Mouse (Mus musculus) left cerebral cortex, adult 2 months (tissue): ENCODE measurements around the gene Abcb8. TPM values are rescaled to one million over a fixed set of nuclear protein-coding genes. Genes with fewer than 3 reads are reported as not detected.

Source experiments
- DNase-seq, 2 experiments: peaks; one replicate each; pipeline ENCODE4 v3.0.0; 2021 to 2022; ENCODE audit warnings: low spot score in 2 of 2, mixed read lengths in 1 of 2; ENCODE audit errors: extremely low spot score in 1 of 2
- H3K27ac ChIP-seq: fragments of 200-600 bp; 2 replicates; pipeline ENCODE4 v1.8.1; 2022
- H3K4me3 ChIP-seq: fragments of 200-600 bp; 2 replicates; pipeline ENCODE4 v1.8.1; 2022
- CTCF ChIP-seq: fragments of 200-600 bp; IDR thresholded peaks from 2 replicates; pipeline ENCODE4 v1.8.1; 2022; ENCODE audit warnings: antibody characterized with exemption, mild to moderate bottlenecking, moderate library complexity
- intact Hi-C: fragments of 180-260 bp; cut with DNase I; formaldehyde crosslinking; loops from one replicate; pipeline ENCODE4 v1.15.1; 2025
- total RNA-seq, 2 experiments: library from RNA; stranded (reverse); gene quantifications; 2 replicates each; pipeline ENCODE4 v1.2.3; 2021

The Abcb8 gene
- total RNA-seq, 2 experiments from 2014 or later = 45.3 to 54.9 TPM

DNA sequence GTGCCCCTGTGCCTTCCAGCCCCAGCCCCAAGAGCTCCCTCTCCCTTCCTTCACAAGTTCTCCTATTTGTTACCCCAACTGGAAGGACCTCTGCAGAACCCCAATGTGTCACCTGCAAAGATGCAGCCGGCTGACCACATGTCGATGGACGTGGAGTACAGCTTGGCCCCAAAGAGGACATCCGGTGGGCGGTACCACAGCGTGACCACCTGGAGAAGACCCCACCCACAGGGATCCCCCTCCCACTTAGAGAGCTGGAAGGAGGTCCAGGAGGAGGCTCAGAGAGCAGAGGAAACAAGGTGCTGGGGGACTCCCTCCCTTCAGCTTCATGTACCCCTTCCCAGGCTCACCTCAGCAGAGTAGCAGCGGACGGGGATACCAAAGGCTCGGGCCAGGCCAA lies 26.9 kb downstream of the Abcb8 start:
- intact Hi-C loops = no loop called here
- no peak for DNase-seq
- Histone ChIP-seq H3K4me3 (no peak overlapping the region), H3K27ac (no peak overlapping the region)
- TF ChIP-seq CTCF = no peak

DNA sequence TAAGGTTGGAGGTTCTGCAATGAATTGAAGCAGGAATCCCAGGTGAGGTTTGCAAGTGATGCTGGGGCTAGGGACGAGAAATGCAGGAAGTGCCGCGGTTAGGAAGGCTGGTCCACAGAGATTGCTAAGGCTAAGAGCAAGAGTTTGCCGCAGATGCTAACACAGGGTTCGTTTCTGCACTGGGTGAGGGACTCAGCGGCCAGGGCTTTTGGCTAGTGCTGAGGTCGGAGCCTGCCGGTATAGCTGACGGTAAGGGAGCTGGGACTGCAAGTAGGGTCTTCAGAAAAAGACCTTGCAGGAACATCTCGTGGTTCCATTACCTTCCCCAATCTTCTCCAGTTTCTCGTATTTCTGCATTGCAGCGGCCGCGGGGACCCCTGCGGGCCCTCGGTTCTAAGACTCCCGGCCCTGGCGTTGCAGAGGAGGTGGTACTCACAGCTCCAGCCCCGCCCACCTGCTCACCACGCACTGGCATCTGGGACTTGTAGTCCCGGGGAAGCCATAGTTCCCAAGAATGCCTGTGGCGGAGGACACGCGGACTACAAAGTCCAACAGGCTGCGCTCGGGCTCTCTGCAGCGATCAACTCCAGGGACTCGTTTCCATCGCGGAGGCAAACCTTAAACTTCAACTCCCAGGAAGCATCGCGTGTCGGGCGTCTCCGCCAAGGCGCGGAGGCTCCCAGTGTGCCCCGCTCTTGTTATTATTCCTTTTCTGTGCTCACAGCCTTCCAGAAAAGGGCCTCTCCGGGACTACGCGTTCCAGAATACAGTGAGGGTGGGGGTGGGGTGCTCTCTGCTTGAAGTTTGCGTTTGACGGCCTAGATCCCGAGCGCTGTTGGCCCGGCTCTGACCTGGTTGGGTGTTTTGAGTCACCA lies 29.9 kb downstream of the Abcb8 start, which contains the start of the genes Cdk5 and Slc4a2:
TSS of gene Cdk5 (minus strand) at position 402 of the 875 bp plus-strand sequence.
TSS of gene Slc4a2 (plus strand) at position 709 of the 875 bp plus-strand sequence.
- TF ChIP-seq CTCF = no peak; the same call in none of the 2 replicates
- peak within 1 kb of the TSS; percentile 74 for H3K4me3 ChIP-seq
- intact Hi-C loops = loop anchor here (1.0 to 2.0 kb wide), 4 partner anchors 21 to 47 kb away; partner anchors contain the start of genes Agap3 and Fastk
- peak; percentile 98 to 99 for DNase-seq
- peak within 1 kb of the TSS; percentile 93 for H3K27ac ChIP-seq

DNA sequence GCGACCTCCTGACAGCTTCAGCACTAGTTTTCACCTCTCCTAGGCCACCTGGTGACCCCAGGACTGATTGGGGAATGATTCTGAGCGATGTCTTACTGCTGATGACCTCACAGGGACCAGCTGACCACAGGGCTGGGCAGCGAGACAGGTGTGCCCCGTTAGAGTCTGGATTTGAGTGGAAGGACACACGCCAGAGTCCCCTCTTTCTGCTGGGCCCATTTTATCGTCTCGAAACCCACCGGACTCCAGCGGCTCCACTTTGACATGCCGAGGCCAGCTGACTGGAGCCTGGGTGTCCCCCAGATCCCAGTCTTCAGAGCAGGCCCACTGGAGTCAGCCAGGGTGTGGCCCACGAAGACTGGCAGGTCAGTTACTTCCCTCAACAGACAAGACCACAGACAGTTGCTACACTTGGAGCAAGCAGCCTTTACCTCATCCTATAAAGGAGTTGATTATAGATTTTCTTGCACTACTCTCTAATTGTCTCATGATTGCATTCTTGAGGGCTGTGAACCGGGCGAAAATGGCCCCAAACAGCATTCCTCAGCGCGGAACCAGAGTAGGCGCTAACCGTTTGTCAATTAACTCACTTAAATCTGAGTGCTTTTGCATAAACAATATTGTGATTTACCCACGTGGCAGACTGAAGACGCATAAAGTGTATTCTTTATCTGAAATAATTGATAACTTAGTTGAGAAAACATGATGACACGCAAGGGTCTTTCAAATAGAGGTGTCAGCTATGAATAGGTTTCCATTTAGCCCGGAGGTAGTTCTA lies 30.7 kb downstream of the Abcb8 start:
- Histone ChIP-seq H3K4me3 (peak overlapping the region; percentile 74), H3K27ac (peak overlapping the region; percentile 93)
- intact Hi-C loops = loop anchor here (2.0 kb wide), 3 partner anchors 21 to 47 kb away; partner anchors contain the start of gene Fastk
- no peak for TF ChIP-seq CTCF
- DNase-seq = no peak

DNA sequence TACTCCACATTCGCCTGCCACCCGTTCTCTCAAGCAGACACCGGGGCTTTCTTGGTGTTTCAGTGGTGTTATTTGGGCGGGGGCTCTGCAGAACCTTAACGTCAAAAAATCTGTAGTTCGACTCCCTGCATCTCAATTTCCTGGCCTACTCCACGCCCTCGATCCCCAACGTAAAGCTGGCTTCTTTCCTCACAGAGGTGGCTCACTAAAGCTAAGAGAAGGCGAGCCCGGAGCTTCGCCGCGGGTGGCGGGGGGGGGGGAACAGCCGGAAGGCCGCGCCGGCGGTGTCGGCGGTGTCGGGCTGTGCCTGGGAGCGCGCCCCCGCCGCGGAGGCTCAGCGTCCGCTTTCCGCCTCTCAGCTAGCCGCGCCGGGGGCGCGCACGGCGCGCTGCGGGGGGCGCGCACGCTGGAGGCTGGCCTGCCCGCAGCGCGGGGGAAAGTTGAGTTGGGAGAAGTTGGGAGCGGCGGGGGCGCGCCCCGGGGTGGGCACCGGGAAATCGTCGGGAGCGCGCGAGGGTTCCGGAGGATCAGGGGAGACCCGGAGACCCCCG lies 31.5 kb downstream of the Abcb8 start:
- peak overlapping the region; percentile 93 for H3K27ac ChIP-seq
- TF ChIP-seq CTCF = no peak
- DNase-seq = peak; percentile 77 to 81
- intact Hi-C loops = loop anchor here (2.0 kb wide), 3 partner anchors 20 to 46 kb away; partner anchors contain the start of gene Fastk
- H3K4me3 ChIP-seq = peak overlapping the region; percentile 74

DNA sequence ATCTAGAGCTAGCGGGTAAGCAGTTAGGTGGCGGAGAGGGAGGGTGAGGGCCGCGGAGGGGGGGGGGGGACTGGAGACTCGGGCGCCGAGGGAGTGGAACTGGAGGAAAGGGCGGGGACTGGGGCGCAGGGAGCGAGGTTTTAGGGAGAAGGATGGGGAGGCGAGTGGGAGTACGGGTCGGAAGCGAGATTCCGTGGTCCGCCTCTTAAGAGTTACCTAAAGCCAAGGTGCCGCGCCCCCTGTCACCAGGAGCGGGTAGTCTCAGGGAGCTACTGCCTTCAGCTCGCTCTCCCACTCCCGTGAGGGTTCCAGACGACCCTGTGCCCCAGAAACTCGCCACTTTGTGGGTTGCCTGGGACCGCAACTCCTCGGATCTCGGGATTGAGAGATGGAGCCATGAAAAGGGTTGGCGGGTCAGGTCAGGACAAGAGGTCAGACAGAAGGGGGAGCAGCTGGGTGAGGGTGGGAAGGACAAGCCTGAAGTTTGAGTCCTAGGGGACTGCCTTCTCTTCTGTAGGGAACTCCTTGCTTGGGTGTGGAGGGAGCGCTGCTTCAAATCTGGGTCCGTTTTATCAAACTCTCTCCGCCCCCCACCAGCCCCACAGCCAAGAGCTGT lies 32.1 kb downstream of the Abcb8 start:
- Histone ChIP-seq H3K4me3 (peak overlapping the region; percentile 74), H3K27ac (no peak overlapping the region; the same call in 1 of the 2 replicates)
- DNase-seq = no peak
- no peak; the same call in none of the 2 replicates for TF ChIP-seq CTCF
- intact Hi-C loops = loop anchor here (2.0 kb wide), 3 partner anchors 19 to 45 kb away; partner anchors contain the start of gene Fastk

DNA sequence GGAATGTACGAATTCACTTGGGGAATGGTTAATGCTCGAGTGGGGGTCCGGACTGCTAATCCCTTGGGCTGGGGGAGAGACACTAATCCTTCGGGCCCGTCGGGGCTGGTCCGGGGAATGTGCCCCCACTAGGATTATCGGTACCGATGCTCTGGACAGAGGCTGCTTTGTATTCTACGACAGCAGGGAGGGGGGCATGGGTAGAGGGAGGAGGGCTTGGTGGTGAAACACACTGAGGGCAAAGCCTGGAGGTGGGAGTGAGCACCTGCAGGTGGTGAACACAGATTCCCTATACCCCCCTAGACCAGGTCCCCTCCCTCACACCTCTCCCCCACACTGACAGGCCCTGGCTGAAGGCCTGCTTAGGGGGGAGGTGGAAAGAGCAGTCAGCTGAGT lies 32.6 kb downstream of the Abcb8 start:
- intact Hi-C loops = no loop called here
- no peak for TF ChIP-seq CTCF
- peak overlapping the region; percentile 74 for H3K4me3 ChIP-seq
- DNase-seq = no peak
- no peak overlapping the region for H3K27ac ChIP-seq

DNA sequence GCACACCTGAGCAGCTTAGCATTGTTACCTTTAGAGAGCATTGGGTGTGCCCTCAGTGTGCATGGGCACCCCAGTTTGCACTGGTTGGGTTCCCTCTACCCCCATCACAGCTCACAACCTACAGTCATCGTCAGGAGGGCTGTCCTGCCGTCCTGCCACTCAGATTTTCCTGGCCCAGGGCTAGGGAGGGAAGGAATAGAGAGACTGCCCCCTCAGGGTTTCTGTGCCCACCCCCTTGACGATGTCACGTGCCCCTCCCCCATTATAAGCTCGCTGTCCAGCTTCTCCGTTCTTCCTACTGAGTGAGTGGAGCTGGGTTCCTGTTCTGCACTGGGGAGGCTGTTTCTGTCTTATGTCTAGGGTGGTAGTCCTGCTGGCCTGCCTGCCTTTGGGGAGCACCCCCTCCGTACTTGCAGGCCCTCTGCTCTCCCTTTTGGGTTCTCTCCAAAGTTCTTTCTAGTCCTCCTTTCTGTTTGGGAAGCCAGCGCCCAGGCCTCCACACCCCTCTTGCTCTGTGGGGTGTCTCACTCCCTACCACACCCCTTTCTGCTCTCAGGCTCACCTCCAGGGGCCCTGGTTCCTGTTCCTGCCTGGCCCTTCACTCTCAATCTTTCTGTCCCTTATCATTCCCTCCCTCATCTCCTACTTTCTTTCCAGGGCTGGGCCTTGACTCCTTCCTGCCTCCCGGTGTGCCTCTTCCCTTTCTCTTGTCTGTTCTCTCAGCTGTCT lies 33.3 kb downstream of the Abcb8 start:
- intact Hi-C loops = no loop called here
- no peak for DNase-seq
- no peak overlapping the region for H3K4me3 ChIP-seq
- H3K27ac ChIP-seq = no peak overlapping the region
- no peak for TF ChIP-seq CTCF

DNA sequence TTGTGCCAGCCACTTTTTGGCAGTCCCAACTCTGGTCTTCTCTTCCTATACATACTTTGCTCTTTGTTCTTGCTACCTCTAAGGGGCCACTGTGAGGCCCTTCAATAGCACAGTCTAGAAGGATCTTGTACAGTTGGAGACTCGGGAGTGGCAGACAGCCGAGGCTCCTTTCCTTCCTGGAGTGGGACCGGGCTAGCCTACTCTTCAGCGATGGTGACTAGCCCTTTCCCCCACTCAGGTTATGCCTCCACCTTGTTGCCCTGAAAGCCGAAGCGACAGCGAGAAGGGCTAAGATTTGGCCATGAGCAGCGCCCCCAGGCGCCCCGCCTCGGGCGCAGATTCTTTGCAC lies 33.8 kb downstream of the Abcb8 start:
- Histone ChIP-seq H3K4me3 (no peak overlapping the region), H3K27ac (no peak overlapping the region)
- TF ChIP-seq CTCF = no peak
- DNase-seq = no peak
- intact Hi-C loops = no loop called here

DNA sequence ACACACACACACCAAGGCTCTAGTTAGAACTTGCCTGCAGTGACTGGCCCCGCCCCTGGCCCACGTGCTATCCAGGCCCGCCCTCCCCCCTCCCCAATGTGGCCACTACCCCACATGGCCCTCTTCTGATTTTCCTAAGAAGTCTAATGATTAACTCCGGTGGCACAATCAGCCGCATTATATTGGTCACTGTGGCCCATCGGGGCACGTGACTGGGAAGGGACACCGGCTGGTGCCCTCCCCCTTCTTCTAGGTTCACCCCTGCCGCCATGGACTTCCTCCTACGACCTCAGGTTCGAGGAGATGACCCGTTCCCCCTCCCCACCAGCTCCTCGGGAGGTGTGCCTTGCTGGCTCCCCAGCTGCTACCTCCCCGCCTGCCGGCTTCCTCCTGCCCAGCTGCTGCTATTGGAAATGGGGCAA lies 34.5 kb downstream of the Abcb8 start:
- no peak for DNase-seq
- TF ChIP-seq CTCF = no peak
- Histone ChIP-seq H3K27ac (peak overlapping the region; percentile 48; the same call in 1 of the 2 replicates), H3K4me3 (peak overlapping the region; percentile 14; the same call in 1 of the 2 replicates)
- intact Hi-C loops = no loop called here

DNA sequence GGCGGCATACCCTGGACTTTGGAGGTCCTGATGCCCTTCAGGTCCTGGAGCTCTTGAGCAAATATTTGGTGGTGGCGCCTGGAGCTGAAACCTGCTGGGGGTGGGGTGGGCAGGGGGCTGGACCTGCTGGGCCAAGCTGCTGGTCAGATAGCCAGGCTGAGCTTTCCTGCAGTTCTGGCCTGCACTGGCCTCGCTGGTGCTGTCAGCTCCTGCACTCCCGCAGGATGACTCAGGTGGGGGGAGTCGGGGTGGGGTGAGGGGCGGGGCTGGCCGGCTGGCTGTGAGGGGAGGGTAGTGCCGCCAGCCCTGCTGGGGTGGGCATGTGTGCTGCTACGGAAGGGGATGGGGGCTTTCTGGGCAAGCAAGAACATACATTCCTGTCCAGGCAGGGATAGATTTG lies 35.1 kb downstream of the Abcb8 start:
- H3K27ac ChIP-seq = no peak overlapping the region
- no peak for TF ChIP-seq CTCF
- intact Hi-C loops = no loop called here
- H3K4me3 ChIP-seq = no peak overlapping the region
- no peak for DNase-seq
